In the genomic region with DNA sequence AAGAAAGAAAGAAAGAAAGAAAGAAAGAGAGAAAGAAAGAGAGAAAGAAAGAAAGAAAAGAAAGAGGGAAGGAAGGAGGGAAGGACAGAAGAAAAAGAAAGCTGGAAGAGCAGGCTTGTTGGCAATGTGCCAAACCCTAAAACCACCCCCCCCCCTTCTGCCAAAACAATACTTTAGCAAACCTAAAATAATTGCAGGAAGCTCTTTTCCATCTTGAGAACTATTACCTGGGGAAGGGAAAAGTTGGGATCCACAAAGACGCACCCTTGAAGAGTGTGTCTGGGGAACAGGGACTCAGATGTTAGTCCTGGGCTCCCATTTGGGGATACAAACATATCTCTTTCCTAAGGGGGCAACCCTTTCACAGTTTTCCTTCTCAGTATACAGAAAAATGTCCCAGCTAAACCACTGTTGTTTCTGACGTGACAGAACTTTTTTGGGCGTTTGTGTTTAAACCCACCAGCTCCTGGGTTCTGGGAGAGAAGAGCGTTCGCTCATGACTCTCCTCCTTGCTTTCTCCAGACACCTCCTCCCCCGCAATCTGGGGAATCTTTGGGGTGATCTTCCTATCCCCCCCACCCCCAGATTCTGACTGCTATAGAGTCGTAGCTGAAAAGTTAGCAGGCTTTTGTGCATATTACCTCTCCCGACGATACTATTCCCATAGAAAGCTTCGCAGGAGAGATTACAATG, we compare ENCODE assay signal across 8 mouse cellular contexts. TPM values are rescaled to one million over a fixed set of nuclear protein-coding genes. Genes with fewer than 3 reads are reported as not detected.
DNase-seq lines count a peak whose midpoint lies in the region; ATAC-seq lines count a peak whose summit lies in the region.

No protein-coding gene starts in this region.

- peak overlapping the region; percentile 95 for H3K27ac ChIP-seq in forebrain, embryonic 10.5 days
- H3K27ac ChIP-seq in intestine, embryonic 16.5 days (ENCODE audit: low read length) = peak overlapping the region; percentile 95
- peak overlapping the region; percentile 84 for H3K27ac ChIP-seq in midbrain, embryonic 14.5 days (replicated peaks; ENCODE audit: low read depth, low read length)

- H3K9ac ChIP-seq in intestine, embryonic 16.5 days (ENCODE audit: low read depth, low read length) = peak overlapping the region; percentile 98
- peak overlapping the region; percentile 80 for H3K9ac ChIP-seq in midbrain, embryonic 14.5 days (replicated peaks; ENCODE audit: low read length)

- 0% methylated on average over 10 of the region's 10 CpGs for WGBS in forebrain, embryonic 10.5 days
- WGBS in intestine, embryonic 16.5 days = 2% methylated on average over 10 of the region's 10 CpGs
- 2% methylated on average over 10 of the region's 10 CpGs for WGBS in midbrain, embryonic 14.5 days

- peaks cover 64% of the 10 kb centered on the region for H3K4me1 ChIP-seq in forebrain, embryonic 10.5 days
- H3K4me1 ChIP-seq in intestine, embryonic 16.5 days (ENCODE audit: control insufficient read depth, insufficient read depth, low read length) = peaks cover 19% of the 10 kb centered on the region
- H3K4me1 ChIP-seq in midbrain, embryonic 14.5 days (ENCODE audit: control insufficient read depth, insufficient read depth, low read length) = peaks cover 7% of the 10 kb centered on the region; the same call in 1 of the 2 replicates

- H3K4me3 ChIP-seq in forebrain, embryonic 10.5 days = peak overlapping the region; percentile 81
- H3K4me3 ChIP-seq in intestine, embryonic 16.5 days (ENCODE audit: low read length) = peak overlapping the region; percentile 87
- peak overlapping the region; percentile 75 for H3K4me3 ChIP-seq in midbrain, embryonic 14.5 days (replicated peaks; ENCODE audit: low read depth, low read length)

- H3K27me3 ChIP-seq in forebrain, embryonic 10.5 days (ENCODE audit: poor library complexity, severe bottlenecking) = peaks cover 81% of the 10 kb centered on the region
- H3K27me3 ChIP-seq in intestine, embryonic 16.5 days (replicated peaks; ENCODE audit: control insufficient read depth, insufficient read depth, low read length) = no peaks in the 10 kb centered on the region
- peaks cover 37% of the 10 kb centered on the region; the same call in 1 of the 2 replicates for H3K27me3 ChIP-seq in midbrain, embryonic 14.5 days (ENCODE audit: control insufficient read depth, insufficient read depth, low read length)

- no peaks in the 10 kb centered on the region for H3K9me3 ChIP-seq in forebrain, embryonic 10.5 days
- H3K9me3 ChIP-seq in intestine, embryonic 16.5 days (ENCODE audit: control insufficient read depth, low read length) = no peaks in the 10 kb centered on the region
- H3K9me3 ChIP-seq in midbrain, embryonic 14.5 days (ENCODE audit: control insufficient read depth, low read length) = no peaks in the 10 kb centered on the region

- DNase-seq in cerebellum, adult 9-10 months = peak; percentile 51
- DNase-seq in cerebellum, postnatal 4 days (ENCODE audit: low spot score in 2 of 2) = no peak
- DNase-seq in 3T3-L1 (ENCODE audit: low read depth, low spot score) = peak; percentile 42
- peak; percentile 37 for DNase-seq in forebrain, embryonic 10.5 days (ENCODE audit: extremely low spot score, low spot score)
- DNase-seq in midbrain, embryonic 14.5 days = no peak
- DNase-seq in urinary bladder, postnatal 14 days (ENCODE audit: low spot score) = no peak

- no peaks in the 10 kb centered on the region for H3K36me3 ChIP-seq in forebrain, embryonic 10.5 days (replicated peaks)
- H3K36me3 ChIP-seq in intestine, embryonic 16.5 days (ENCODE audit: control insufficient read depth, insufficient read depth, low read length) = no peaks in the 10 kb centered on the region
- H3K36me3 ChIP-seq in midbrain, embryonic 14.5 days (ENCODE audit: control insufficient read depth, insufficient read depth, low read length) = no peaks in the 10 kb centered on the region

- no peak for ATAC-seq in intestine, embryonic 16.5 days
- ATAC-seq in midbrain, embryonic 14.5 days (ENCODE audit: low FRiP score, low TSS enrichment) = no peak
- ATAC-seq in frontal cortex, adult (ENCODE audit: low TSS enrichment) = no peak

- peak overlapping the region; percentile 88 for H3K4me2 ChIP-seq in intestine, embryonic 16.5 days (ENCODE audit: low read depth, low read length)
- peak overlapping the region; percentile 90 for H3K4me2 ChIP-seq in midbrain, embryonic 14.5 days (ENCODE audit: low read length)

RNA-seq across cellular contexts. Expression of gene E130114P18Rik, which starts 1.3 kb away (rescaled TPM):
- 14.3 and 21.3 TPM in 2 replicates for polyA plus RNA-seq in forebrain, embryonic 10.5 days (2016; fragmentation: Nextera tagmentation; extraction: Ambion mirVana)
- polyA plus RNA-seq in intestine, embryonic 16.5 days (2015; fragmentation: Nextera tagmentation; extraction: Ambion mirVana) = 2.5 and 2.6 TPM in 2 replicates
- polyA plus RNA-seq in midbrain, embryonic 14.5 days (2014; fragmentation: Nextera tagmentation; extraction: Ambion mirVana) = 22.4 and 23.6 TPM in 2 replicates

RNA-seq across cellular contexts. Expression of gene Nfia, which starts 4.0 kb away (rescaled TPM):
- 10.9 and 17.6 TPM in 2 replicates for polyA plus RNA-seq in forebrain, embryonic 10.5 days (2016; fragmentation: Nextera tagmentation; extraction: Ambion mirVana)
- polyA plus RNA-seq in intestine, embryonic 16.5 days (2015; fragmentation: Nextera tagmentation; extraction: Ambion mirVana) = 23.7 and 24.0 TPM in 2 replicates
- 30.1 and 37.2 TPM in 2 replicates for polyA plus RNA-seq in midbrain, embryonic 14.5 days (2014; fragmentation: Nextera tagmentation; extraction: Ambion mirVana)

Comparison
In these comparisons a context has a peak if more than half of its experiments do, and no peak if none do; other contexts are left out.
1. DNase-seq: peak in cerebellum, adult 9-10 months (single experiment), 3T3-L1 (single experiment) and forebrain, embryonic 10.5 days (single experiment); none in cerebellum, postnatal 4 days (0 of 2), midbrain, embryonic 14.5 days (single experiment) and urinary bladder, postnatal 14 days (single experiment).
2. Peak in every context shown above with its lines, with median percentiles within 50 percentile points of each other: H3K27ac ChIP-seq and H3K4me3 ChIP-seq.